Mouse (Mus musculus) layer of hippocampus, adult 9-11 months (tissue): ENCODE measurements around the gene Slc11a2.
"Not testable (repeated sequence)": the region's sequence is repeated elsewhere in the genome, so short reads cannot be mapped to it uniquely, and the experiment has no call there.

Experiments
- DNase-seq: peaks from one replicate; pipeline ENCODE4 v3.0.0; 2022

Slc11a2 gene

GRCm38 (mm10) chr15:100402347-100402746, 22.5 kb downstream of the Slc11a2 start:
- DNase-seq: no peak

- DNase-seq: no peak
Measured at GRCm38 (mm10) chr15:100401811-100402210, 23.1 kb downstream of the Slc11a2 start.

- no peak for DNase-seq
Measured at GRCm38 (mm10) chr15:100400592-100401250, 24.2 kb downstream of the Slc11a2 start.

- no peak for DNase-seq
Measured at GRCm38 (mm10) chr15:100395561-100395960, 29.3 kb downstream of the Slc11a2 start.

- DNase-seq: no peak
Measured at GRCm38 (mm10) chr15:100393016-100393415, 31.9 kb downstream of the Slc11a2 start.

GRCm38 (mm10) chr15:100391599-100391998, 33.3 kb downstream of the Slc11a2 start:
- no peak for DNase-seq

- no peak for DNase-seq
Measured at GRCm38 (mm10) chr15:100391066-100391465, 33.8 kb downstream of the Slc11a2 start.

GRCm38 (mm10) chr15:100388886-100389285, 36.0 kb downstream of the Slc11a2 start:
- no peak for DNase-seq

GRCm38 (mm10) chr15:100388224-100388835, 36.5 kb downstream of the Slc11a2 start:
- DNase-seq: no peak

GRCm38 (mm10) chr15:100387544-100388223, 37.2 kb downstream of the Slc11a2 start:
- DNase-seq: no peak

- no peak for DNase-seq
Measured at GRCm38 (mm10) chr15:100385705-100386104, 39.2 kb downstream of the Slc11a2 start.

- no peak for DNase-seq
Measured at GRCm38 (mm10) chr15:100380104-100380503, 44.8 kb downstream of the Slc11a2 start.

- DNase-seq: no peak
Measured at GRCm38 (mm10) chr15:100379658-100380057, 45.2 kb downstream of the Slc11a2 start.

- DNase-seq: peak; percentile 68
Measured at GRCm38 (mm10) chr15:100377847-100378505, 46.9 kb downstream of the Slc11a2 start.

- DNase-seq: peak; percentile 51
Measured at GRCm38 (mm10) chr15:100375066-100375465, 49.8 kb downstream of the Slc11a2 start.

GRCm38 (mm10) chr15:100367119-100367518, 57.8 kb downstream of the Slc11a2 start:
- no peak for DNase-seq

- DNase-seq: not testable (repeated sequence)
Measured at GRCm38 (mm10) chr15:100365967-100366366, 58.9 kb downstream of the Slc11a2 start.

- no peak for DNase-seq
Measured at GRCm38 (mm10) chr15:100364242-100364641, 60.6 kb downstream of the Slc11a2 start, which contains the start of gene Higd1c. TSS of gene Higd1c (plus strand) at chr15:100364542.

- no peak for DNase-seq
Measured at GRCm38 (mm10) chr15:100355876-100356275, 69.0 kb downstream of the Slc11a2 start.

- DNase-seq: not testable (repeated sequence)
Measured at GRCm38 (mm10) chr15:100353399-100353798, 71.5 kb downstream of the Slc11a2 start.

GRCm38 (mm10) chr15:100352711-100353250, 72.1 kb downstream of the Slc11a2 start, which contains the start of the genes Methig1 and Mettl7a2:
TSS of gene Methig1 (plus strand) at chr15:100353149.
TSS of gene Mettl7a2 (plus strand) at chr15:100353200.
- no peak for DNase-seq

- no peak for DNase-seq
Measured at GRCm38 (mm10) chr15:100351501-100352060, 73.3 kb downstream of the Slc11a2 start.

- DNase-seq: no peak
Measured at GRCm38 (mm10) chr15:100349496-100349895, 75.4 kb downstream of the Slc11a2 start.
